Mouse (Mus musculus): ENCODE results near the gene Gm11273. TPM values are rescaled to one million over a fixed set of nuclear protein-coding genes. Genes with fewer than 3 reads are reported as not detected.
"Not testable (repeated sequence)": the region's sequence is repeated elsewhere in the genome, so short reads cannot be mapped to it uniquely, and the experiment has no call there.

Gm11273 gene
- polyA plus RNA-seq, 1 experiment: 4.5 TPM

GRCm38 (mm10) chr13:21502296-21502695 lies 1.1 kb upstream of the Gm11273 start:
- DNase-seq (ENCODE audit: low read depth in 1 of 2, low spot score in 2 of 2): no peak
- WGBS: 84% methylated on average over 5 of the region's 5 CpGs
- Histone ChIP-seq H3K36me3 (ENCODE audit: control insufficient read depth, insufficient read depth, low read length) (no peaks in the 10 kb centered on the region), H3K27me3 (ENCODE audit: control insufficient read depth, insufficient read depth, low read length) (no peaks in the 10 kb centered on the region), H3K27ac (ENCODE audit: insufficient read depth, low read length) (no peak overlapping the region), H3K4me1 (ENCODE audit: control insufficient read depth, insufficient read depth, insufficient read length) (no peaks in the 10 kb centered on the region), H3K4me3 (ENCODE audit: extremely low read depth, insufficient read depth, insufficient read length) (no peak overlapping the region)
- TF ChIP-seq CTCF (IDR thresholded peaks at IDR 0.05; ENCODE audit: extremely low read depth, insufficient read depth, insufficient read length, insufficient replicate concordance): no peak

- WGBS: 93% methylated on average over 21 of the region's 21 CpGs
- no peak for TF ChIP-seq POLR2A (IDR thresholded peaks at IDR 0.05; ENCODE audit: low read depth, low read length)
- no peak for TF ChIP-seq CTCF (IDR thresholded peaks at IDR 0.05; ENCODE audit: extremely low read depth, insufficient read depth, insufficient read length, insufficient replicate concordance)
- no peaks in the 10 kb centered on the region for H3K27me3 ChIP-seq (ENCODE audit: control insufficient read depth, insufficient read depth, low read length)
Observed at GRCm38 (mm10) chr13:21495080-21495479, 6.1 kb downstream of the Gm11273 start, which contains the start of gene AK157302. Gene AK157302, plus strand, starts transcription at chr13:21495223.

GRCm38 (mm10) chr13:21492847-21493246 lies 8.4 kb downstream of the Gm11273 start:
- no peaks in the 10 kb centered on the region for H3K27me3 ChIP-seq (ENCODE audit: control insufficient read depth, insufficient read depth, low read length)
- no peak overlapping the region for H3K4me3 ChIP-seq (ENCODE audit: extremely low read depth, insufficient read depth, insufficient read length)
- DNase-seq (ENCODE audit: low read depth in 1 of 2, low spot score in 2 of 2): no peak
- TF ChIP-seq CTCF (IDR thresholded peaks at IDR 0.05; ENCODE audit: extremely low read depth, insufficient read depth, insufficient read length, insufficient replicate concordance): no peak
- no peak for TF ChIP-seq POLR2A (IDR thresholded peaks at IDR 0.05; ENCODE audit: low read depth, low read length)
- no peak overlapping the region for H3K27ac ChIP-seq (ENCODE audit: insufficient read depth, low read length)
- H3K36me3 ChIP-seq (ENCODE audit: control insufficient read depth, insufficient read depth, low read length): no peaks in the 10 kb centered on the region
- H3K4me1 ChIP-seq (ENCODE audit: control insufficient read depth, insufficient read depth, insufficient read length): no peaks in the 10 kb centered on the region
- 95% methylated on average over 5 of the region's 5 CpGs for WGBS

More at GRCm38 (mm10) chr13:21495080-21495479, 6.1 kb downstream of the Gm11273 start, which contains the start of gene AK157302:
- H3K4me1 ChIP-seq (ENCODE audit: control insufficient read depth, insufficient read depth, insufficient read length): no peaks in the 10 kb centered on the region
- H3K4me3 ChIP-seq (ENCODE audit: extremely low read depth, insufficient read depth, insufficient read length): no peak within 1 kb of the TSS
- H3K27ac ChIP-seq (ENCODE audit: insufficient read depth, low read length): no peak within 1 kb of the TSS
- DNase-seq (ENCODE audit: low read depth in 1 of 2, low spot score in 2 of 2): no peak
- H3K36me3 ChIP-seq (ENCODE audit: control insufficient read depth, insufficient read depth, low read length): no peaks in the 10 kb centered on the region

- no peak for TF ChIP-seq CTCF (IDR thresholded peaks at IDR 0.05; ENCODE audit: extremely low read depth, insufficient read depth, insufficient read length, insufficient replicate concordance)
- TF ChIP-seq POLR2A (IDR thresholded peaks at IDR 0.05; ENCODE audit: low read depth, low read length): no peak
- DNase-seq (ENCODE audit: low read depth in 1 of 2, low spot score in 2 of 2): no peak
- no peaks in the 10 kb centered on the region for H3K36me3 ChIP-seq (ENCODE audit: control insufficient read depth, insufficient read depth, low read length)
- no peaks in the 10 kb centered on the region for H3K4me1 ChIP-seq (ENCODE audit: control insufficient read depth, insufficient read depth, insufficient read length)
- no peak overlapping the region for H3K27ac ChIP-seq (ENCODE audit: insufficient read depth, low read length)
- H3K27me3 ChIP-seq (ENCODE audit: control insufficient read depth, insufficient read depth, low read length): no peaks in the 10 kb centered on the region
- WGBS: 87% methylated on average over 1 of the region's 1 CpGs
- H3K4me3 ChIP-seq (ENCODE audit: extremely low read depth, insufficient read depth, insufficient read length): no peak overlapping the region
Observed at GRCm38 (mm10) chr13:21486881-21487280, 14.3 kb downstream of the Gm11273 start.

GRCm38 (mm10) chr13:21478759-21479670 lies 22.2 kb downstream of the Gm11273 start, which contains the start of the genes Zkscan4 and Gm10065:
Gene Zkscan4, plus strand, starts transcription at chr13:21478907.
Gene Gm10065, minus strand, starts transcription at chr13:21479441.
- Histone ChIP-seq H3K27ac (ENCODE audit: insufficient read depth, low read length) (0 out of 2 replicates have a peak within 1 kb of the TSS, but pooled peaks have one; percentile 5), H3K4me3 (ENCODE audit: extremely low read depth, insufficient read depth, insufficient read length) (peak within 1 kb of the TSS; percentile 48)
- not testable (repeated sequence) for DNase-seq (ENCODE audit: low read depth in 1 of 2, low spot score in 2 of 2); H3K36me3 ChIP-seq (ENCODE audit: control insufficient read depth, insufficient read depth, low read length); H3K4me1 ChIP-seq (ENCODE audit: control insufficient read depth, insufficient read depth, insufficient read length); H3K27me3 ChIP-seq (ENCODE audit: control insufficient read depth, insufficient read depth, low read length)
- WGBS: 6% methylated on average over 31 of the region's 31 CpGs

GRCm38 (mm10) chr13:21472427-21472826 lies 28.8 kb downstream of the Gm11273 start:
- Histone ChIP-seq H3K4me3 (ENCODE audit: extremely low read depth, insufficient read depth, insufficient read length) (no peak overlapping the region), H3K36me3 (ENCODE audit: control insufficient read depth, insufficient read depth, low read length) (no peaks in the 10 kb centered on the region), H3K27me3 (ENCODE audit: control insufficient read depth, insufficient read depth, low read length) (peaks cover 8% of the 10 kb centered on the region; the same call in 1 of the 2 replicates), H3K4me1 (ENCODE audit: control insufficient read depth, insufficient read depth, insufficient read length) (peaks cover 4% of the 10 kb centered on the region; the same call in 1 of the 2 replicates), H3K27ac (ENCODE audit: insufficient read depth, low read length) (no peak overlapping the region)
- WGBS: 66% methylated on average over 4 of the region's 4 CpGs
- no peak for TF ChIP-seq CTCF (IDR thresholded peaks at IDR 0.05; ENCODE audit: extremely low read depth, insufficient read depth, insufficient read length, insufficient replicate concordance)
- TF ChIP-seq POLR2A (IDR thresholded peaks at IDR 0.05; ENCODE audit: low read depth, low read length): no peak
- DNase-seq (ENCODE audit: low read depth in 1 of 2, low spot score in 2 of 2): no peak

- Histone ChIP-seq H3K4me1 (ENCODE audit: control insufficient read depth, insufficient read depth, insufficient read length) (peaks cover 4% of the 10 kb centered on the region; the same call in 1 of the 2 replicates), H3K4me3 (ENCODE audit: extremely low read depth, insufficient read depth, insufficient read length) (no peak overlapping the region), H3K27ac (ENCODE audit: insufficient read depth, low read length) (no peak overlapping the region), H3K36me3 (ENCODE audit: control insufficient read depth, insufficient read depth, low read length) (no peaks in the 10 kb centered on the region), H3K27me3 (ENCODE audit: control insufficient read depth, insufficient read depth, low read length) (peaks cover 9% of the 10 kb centered on the region; the same call in 1 of the 2 replicates)
- 46% methylated on average over 9 of the region's 9 CpGs for WGBS
- TF ChIP-seq CTCF (IDR thresholded peaks at IDR 0.05; ENCODE audit: extremely low read depth, insufficient read depth, insufficient read length, insufficient replicate concordance) (no peak), POLR2A (IDR thresholded peaks at IDR 0.05; ENCODE audit: low read depth, low read length) (no peak)
- DNase-seq (ENCODE audit: low read depth in 1 of 2, low spot score in 2 of 2): no peak
Observed at GRCm38 (mm10) chr13:21469097-21469496, 32.1 kb downstream of the Gm11273 start.

All from spleen, adult 2 months (tissue).